Mouse (Mus musculus) WW6 (cell line): Measurements from ENCODE around the gene Wdr63.

Source experiments
- DNase-seq: peaks from one replicate; pipeline ENCODE4 v3.0.0-alpha.2; 2013; ENCODE audit warnings: low read depth, low spot score

Wdr63 gene

DNA sequence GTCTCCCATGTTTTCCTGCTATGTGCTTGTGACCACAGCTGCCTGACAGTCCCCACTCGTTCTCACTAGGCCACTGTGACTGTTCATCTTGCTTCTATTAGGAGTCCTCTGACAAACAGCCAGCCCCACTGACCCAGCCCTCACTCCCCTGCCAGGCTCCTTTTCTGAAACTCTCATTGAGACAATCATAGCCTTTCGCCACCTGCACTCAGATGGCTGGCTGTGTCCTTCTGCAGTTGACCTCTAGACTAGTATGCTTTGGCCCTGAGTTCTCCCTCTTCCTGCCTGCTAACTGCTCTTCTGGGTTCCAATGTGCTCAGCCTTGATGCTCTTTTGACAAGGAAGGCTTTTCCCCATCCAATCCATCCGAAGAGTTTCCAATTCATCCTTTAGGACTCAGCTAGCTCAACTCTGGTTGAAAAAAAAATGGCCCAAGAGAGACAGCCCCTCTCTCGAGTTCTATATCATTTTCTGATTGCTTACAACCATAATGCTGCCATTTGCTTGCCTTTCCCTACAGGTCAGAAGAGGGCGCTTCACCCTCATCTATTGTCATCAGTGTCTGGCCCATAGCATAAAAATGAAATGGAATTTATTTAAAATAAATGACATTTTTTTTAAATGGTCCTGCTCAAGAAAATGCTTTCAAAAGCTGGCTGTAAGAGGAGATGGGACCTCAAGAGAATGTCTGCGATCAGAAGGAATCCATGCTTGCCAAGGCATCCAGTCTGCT is 54.7 kb downstream of the Wdr63 start:
- no peak for DNase-seq

DNA sequence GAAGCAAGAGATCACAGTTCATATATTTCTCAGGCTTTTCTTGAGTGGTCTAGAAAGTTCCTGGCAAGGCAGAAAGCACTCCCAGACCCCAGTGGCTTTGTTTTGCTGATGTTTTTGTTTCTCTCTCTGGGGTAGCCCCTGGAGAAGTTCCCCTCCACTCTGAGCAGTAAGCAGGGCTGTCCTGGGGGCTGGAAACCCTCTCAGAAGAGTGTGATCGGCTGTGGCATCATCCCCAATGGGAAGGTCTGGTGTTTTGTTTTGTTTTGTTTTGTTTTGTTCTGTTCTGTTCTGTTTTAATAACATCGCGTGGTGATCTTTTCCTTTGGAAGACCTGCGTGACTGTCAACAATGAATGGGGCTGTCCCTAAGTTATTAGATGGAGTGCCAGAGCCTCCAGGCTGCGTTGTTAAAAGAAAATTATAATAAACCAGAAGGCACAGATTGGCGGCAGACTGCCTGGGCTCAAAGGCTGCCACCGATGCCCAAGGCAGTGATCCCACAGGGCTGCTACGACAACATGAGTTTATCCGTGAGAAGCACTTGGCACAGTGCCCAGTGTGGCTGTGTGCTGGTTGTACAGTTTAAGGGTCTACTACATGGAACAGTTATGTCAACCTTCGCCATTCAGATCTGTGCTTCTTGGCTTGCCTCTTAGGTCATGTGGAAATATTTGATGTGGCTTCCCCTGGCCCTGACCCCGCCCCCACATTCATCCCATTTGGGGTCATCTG is 56.5 kb downstream of the Wdr63 start:
- DNase-seq: no peak

DNA sequence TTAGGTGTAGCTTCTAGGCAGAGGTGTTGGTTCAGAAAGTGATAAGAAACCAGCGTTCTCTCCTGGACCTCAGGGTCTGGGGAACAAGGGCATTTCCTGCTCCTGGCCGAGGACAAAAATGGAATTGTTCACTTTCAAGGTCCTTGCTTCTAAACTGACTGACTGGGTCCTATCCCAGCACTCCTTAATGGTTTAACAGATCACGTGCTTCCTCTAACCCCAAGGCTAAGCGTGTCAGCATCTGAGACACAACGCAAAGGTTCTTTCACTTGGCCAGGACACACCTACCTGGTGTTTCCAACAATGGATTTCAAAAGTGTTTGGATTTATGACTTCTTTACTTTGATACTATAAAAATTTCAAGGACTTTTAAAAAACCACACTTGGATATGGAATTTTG is 58.0 kb downstream of the Wdr63 start:
- no peak for DNase-seq

DNA sequence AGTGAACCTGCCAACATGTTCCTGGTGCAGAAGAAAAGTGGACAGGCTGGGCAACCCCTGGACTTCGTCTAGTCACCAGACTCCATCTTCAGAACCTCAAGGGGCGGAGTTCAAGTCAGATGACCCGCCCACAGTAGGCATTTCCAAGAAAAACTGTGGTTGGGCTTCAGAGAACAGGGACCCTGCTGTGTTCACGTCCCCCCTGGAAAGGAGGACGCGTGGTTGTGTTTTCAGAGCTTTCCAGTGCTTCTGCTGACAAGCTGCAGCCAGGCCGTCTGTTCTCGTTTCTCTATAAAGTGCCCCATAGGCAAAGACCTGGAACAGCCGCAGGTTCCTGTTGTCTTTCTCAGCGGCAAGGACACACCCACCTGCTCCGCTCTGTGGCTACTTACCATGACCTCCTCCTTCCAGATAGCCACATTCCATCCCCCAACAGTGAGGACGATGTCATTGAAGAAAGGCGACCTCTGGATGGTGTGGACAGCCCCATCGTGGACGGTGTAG is 60.2 kb downstream of the Wdr63 start:
- DNase-seq: peak; percentile 26

DNA sequence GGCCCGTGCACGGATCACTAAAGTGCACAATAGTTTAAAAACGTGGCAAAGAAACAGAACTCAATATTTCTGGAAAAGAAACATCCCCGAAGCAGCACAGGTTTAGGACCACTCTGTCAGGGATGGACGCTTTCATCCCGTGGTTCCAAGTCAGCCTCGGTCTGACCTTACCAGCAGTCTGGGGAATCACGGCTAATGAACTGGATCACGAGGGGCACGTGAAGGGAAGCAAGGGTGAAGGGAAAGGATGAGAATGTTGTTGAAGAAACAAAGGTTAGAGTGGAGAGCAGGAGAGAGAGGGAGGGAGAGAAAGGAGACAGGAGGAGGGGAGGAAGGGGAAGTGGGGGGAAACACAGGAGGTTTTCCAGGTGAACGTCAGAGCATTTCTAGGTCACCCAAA is 61.9 kb downstream of the Wdr63 start:
- DNase-seq: no peak

DNA sequence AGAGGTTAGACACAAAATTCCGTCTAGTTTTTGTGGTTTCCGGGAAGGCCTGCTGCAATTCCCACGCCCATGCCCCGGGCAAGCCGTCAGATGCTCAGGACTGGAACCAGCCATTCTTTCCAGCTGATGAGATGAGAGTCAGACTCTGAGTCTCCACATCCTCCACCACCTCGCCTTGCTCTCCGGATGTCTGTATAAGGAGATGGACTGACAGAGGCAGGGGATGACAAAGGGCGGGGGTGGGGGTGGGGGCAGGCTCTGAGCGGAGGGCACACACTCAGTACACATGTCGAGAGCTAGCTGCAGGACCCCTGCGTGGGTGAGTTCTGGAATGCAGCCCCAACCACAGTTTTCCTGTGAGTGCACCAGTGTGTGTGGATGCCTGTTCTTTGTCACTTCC is 63.0 kb downstream of the Wdr63 start:
- DNase-seq: no peak

DNA sequence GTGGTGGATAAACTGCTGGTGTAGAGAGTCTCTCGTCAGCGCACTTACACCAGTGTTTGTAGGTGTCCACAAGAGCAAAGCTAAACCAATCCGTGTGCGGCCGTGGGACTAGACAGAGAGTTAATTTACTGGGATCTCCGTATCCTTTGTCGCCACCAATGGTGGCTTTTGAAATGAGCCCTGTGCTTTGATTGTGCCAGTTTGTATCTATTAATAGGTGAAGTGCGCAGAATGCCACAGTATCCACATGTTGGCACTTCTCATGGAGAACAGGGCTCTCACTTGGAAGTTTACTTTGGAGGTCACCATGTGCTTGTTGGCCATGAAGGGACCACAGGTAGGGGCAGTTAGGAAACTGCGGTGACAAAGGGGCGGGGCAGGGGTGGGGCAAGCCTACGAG is 66.5 kb downstream of the Wdr63 start:
- no peak for DNase-seq

DNA sequence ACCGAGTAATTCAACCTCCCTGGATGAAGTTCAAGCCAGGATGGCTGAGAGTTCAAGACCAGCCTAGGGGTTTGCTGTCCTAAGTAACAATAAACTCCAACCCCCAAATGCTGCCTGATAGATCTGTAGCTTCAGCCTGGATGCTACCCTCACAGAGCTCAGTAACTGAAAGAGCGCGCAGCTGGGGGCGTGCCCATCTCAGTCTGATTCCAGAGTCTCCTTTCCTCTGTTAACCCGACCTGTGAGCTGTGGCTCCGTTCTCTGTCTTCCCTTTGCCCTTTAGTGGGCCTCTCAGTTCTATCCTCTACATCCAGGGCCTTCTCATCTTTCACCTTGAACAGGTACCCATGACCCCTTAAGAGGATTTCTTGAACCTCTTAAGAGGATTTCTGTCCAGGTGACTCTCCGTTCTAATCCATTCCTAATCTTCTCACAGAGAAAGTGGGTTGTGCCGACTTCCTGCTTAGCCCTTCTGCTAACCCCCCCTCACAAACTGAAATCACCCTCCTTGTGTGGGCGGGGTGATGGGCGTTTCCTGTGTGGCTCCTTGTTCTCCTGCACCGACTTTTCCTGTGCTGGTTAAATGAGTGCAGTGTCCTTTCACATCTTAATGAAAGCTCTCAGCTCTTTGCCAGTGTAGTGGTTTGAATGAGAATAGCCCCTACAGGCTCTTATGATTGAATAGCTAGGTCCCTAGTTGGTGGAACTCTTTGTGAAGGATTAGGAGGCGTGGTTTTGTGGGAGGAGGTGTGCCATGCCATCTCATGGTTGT is 68.6 kb downstream of the Wdr63 start:
- no peak for DNase-seq

DNA sequence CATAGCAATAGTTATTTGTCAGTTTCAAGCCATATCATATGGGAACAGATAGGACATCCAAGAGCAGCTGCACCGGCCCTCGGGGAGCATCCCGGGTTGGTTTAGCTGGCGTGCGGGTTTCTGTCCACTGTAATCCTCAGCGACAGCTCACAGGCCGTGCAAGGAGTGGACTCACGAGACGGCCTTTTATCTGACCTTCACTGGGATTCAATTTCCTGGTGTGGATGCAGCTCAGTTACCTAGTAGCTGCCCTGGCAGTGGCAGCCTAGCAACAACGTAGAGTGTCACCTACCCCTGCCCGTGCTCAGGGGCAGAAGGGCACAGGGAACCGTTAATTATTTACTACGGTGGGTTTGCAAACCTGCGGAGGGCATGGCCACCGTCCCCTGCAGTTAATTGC is 70.0 kb downstream of the Wdr63 start:
- DNase-seq: no peak

DNA sequence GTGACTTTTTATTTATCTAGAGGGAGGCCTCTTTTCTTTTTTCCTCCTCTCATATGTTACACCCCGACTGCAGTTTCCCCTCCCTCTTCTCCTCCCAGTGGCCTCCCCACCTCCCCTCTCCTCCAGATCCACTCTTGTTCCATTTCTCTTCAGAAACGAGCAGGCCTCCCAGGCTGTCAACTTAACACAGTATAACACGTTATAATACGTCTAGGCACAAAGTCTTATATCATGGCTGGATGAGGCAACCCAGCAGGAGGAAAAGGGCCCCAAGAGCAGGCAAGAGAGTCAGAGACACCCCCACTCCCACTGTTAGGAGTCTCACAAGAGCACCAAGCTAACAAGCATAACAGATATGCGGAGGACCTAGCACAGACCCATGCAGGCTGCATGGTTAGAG is 75.0 kb downstream of the Wdr63 start:
- DNase-seq: no peak

DNA sequence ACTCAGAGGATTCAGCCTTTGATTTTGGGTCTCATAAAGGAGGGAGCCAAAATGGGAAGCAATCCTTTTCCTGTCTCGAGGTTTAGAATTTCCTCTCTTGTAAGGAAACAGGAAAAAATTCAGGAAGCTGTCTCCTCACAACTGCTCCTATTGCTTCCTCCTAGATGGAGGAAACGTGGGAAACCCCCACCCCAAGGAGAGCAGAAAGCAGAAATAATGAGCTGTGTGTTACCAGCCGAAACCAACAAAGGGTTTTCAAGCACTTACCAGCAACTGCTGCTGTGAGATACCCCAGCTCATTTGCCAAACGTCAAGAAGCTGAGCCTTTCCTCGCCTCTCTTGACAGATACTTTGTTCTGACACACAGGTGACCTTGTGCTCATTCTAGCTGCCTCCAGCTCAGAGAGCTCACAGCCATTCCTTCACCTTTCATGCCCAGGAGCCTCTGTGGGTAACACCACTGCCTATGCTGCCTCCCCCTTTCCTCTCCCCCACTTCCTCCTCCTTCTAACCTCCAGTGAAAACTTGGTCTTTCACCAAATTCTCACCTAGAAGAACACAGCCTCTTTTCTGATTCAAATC is 77.6 kb downstream of the Wdr63 start:
- DNase-seq: no peak

DNA sequence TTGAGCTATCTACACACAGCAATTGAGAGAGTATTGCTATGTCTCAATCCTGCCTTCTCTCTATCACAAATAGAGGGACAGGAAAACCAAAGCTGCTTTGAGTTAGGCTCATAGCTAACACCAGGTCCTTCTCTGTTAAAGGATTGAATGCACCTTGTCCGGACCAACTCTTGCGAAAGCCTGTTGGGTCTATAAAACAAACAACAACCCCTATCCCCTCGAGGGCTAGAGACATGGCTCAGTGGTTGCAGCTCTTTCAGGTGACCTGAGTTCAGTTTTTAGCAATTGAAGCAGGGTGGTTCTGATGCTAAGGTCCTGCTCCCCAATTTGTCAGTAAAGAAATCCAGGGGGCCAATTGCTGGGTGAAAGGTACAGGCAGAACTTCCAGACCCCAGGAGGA is 78.7 kb downstream of the Wdr63 start:
- DNase-seq: no peak

DNA sequence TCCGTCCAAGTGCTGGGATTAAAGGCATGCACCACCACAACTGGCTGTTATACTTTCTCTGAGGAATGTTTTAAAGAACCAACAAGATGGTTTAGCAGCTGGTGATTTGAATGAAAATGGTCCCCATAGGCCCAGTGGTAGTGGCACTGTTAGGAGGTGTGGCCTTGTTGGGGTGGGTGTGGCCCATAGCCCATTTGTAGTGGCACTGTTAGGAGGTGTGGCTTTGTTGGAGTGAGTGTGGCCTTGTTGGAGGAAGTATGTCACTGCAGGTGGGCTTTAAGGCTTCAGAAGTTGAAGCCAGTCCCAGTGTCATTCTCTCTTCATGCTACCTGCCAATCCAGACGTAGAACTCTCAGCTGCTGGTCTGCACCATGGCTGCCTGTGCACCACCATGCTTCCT is 79.5 kb downstream of the Wdr63 start:
- peak; percentile 18 for DNase-seq

DNA sequence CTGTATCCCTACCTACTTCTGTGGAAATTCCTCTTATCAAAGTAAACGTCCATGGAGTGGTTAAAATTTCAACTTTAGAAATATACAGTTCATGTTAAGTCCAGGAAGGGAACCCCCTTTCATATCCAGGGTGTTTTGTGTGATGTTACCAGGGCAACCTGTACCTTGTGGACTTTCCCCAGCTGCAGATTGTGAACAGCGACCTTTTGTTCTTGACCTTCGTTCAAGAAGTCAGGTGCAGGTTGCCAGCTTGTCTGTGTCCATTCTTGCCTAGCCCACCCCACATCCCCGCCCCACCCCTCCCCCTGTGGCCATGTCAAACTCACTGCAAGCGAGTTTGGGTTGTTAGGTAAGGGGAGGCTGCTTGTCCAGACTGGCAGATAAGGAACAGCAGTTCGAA is 80.8 kb downstream of the Wdr63 start:
- no peak for DNase-seq

DNA sequence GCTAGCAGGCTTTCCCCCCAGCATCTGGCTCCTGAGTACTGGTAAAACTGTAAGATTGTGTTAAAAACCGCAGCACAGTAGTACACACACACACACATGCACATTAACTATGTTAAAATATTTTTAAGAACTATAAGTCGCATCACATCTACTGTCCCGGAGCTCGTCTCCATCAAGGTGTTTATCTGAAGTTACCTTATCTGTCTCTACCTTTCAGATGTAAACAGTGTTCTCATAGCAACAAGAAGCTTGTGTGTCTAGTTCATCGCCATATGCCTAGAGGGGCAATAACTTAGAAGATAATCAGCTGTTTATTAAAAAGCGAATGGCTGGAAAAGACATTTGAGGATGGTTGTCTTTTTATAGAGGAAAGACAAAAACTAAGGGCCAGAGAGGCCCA is 82.4 kb downstream of the Wdr63 start:
- no peak for DNase-seq

DNA sequence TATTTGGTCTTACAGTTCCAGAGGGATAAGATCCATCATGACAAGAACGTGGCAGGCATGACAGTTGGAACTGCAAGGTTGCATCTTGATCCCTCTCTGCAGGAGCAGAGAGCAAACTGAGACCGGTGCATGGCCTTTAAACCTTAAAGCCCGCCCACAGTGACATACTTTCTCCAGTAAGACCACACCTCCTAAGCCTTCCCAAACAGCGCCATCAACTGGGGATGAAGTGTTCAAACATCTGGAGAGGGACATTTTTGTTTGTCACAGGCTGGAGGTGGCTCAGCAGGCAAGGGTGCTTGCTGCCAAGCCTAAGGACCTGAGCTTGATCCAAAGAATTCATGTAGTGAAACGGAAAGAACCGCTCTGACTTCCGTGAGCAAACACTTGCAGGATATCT is 83.2 kb downstream of the Wdr63 start:
- DNase-seq: peak; percentile 31

DNA sequence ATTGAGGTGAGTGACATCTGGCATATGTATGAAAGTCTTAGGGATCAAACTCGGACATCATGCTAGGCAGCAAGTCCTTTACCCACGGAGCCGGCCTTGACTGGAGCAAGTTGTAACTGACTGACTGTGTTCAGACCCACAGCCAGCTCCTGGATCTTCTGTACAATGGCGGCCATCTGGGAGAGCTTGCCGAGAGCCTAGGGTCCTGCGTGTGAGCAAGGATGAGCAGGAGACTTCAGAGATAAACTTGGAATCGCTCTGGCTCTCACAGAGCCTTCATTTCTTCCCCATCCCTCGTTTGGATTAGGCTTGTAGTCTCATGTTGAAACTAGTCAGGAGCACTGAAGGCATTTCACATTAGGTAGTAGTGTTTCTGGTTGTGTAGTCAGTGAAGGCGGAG is 85.7 kb downstream of the Wdr63 start:
- no peak for DNase-seq

DNA sequence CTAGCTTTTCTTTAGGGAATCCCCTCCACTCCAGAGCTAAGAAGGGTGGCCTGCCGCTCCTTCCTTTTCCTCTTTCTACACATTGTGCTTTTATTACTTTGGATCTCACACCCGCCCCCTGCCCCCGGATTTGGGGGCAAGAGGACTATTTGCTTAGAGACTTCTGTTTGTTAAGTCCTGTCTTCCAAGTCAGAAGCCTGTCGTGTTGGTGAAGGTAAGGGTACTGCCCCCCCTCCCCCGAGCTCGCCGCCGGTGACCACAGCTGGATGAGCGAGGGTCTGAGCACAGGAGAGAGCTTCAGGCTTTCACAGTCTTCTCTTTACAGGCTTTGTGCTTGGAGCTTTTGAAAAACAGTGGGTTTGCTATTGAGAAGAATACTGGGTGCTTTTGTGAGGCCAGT is 90.4 kb downstream of the Wdr63 start:
- no peak for DNase-seq

DNA sequence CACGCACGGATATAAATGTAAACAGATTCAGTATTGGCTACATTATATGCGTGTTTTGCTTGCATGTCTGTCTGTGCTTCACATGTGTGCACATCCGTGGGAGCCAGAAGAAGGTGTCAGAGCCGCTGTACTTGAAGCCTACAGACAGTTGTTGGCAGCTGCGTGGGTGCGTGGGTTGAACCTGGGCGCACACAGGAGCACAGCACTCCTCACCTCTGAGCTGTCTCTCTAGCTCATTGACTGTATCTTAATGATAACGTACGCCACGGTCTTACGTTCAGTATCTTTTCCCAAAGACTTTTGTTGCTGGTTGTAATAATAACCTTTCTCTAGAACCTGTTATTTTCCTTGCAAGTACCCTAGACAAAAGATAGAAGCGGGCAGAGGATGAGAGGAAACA is 91.0 kb downstream of the Wdr63 start:
- no peak for DNase-seq

DNA sequence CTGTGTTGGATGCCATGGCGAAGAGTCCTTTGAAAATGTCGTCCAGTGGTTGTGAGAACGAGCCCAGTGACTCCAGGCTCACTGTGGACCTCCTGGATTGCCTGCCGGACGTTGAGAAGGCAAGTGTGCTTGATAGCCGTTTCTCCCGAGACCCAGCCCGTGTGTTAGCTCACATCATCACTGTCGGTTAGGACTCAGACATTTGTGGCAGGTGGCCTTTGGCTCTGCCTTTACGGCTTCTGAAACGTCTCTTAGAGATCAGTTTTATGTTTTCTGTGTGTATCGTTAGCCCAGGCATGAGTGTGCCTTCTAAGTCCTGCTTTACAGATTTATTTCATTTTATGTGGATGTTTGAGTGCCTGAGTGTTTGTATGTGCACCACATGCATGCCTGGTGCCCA is 93.6 kb downstream of the Wdr63 start:
- no peak for DNase-seq

DNA sequence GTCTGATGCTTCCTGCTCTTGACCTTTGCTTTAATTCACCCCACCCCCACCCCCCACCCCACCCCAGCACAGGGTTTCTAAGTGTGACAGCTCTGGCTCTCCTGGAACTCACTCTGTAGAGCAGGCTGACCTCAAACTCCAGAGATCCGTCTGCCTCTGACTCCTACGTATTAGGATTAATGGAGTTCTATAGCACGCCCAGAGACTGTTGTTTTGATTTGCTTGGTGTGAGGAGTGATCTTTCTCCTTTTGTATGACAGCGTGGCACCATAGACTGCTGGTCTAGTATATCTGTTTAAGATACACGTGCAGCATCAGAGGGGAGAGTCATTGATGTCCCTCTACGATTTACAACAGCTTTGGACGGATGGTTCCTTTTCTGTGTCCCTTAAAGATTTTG is 94.4 kb downstream of the Wdr63 start:
- no peak for DNase-seq

DNA sequence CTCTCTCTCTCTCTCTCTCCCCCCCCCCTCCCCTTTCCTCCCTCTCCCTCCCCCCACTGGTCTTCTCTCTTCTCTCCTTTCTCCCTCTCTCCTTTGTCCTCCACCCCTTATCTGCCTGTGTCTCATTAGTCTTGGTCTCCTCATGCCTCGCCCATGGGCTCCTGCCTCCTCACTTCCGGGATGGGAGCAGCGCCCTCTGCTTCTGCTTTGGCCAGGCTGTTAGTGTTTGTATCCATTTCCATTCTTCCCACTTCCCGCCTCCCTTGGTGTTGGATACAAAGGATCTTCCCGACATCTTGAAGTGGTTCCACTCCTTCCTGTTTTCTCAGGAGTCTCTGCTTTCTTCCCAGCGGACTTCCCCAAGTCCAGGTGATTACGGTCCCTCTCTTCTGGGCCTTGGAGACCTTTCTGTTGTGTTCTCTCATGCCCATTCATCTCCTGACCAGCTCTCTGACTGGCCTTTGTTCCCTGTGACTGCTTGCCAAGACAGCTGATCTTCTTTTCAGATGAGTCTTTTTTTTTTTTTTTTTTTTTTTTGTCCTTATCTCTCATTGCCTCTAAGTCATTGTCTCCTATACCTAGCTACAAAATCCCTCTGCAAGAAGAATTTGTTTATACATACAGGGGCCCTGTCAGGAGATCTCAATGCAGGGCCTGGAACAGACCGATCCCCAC is 96.2 kb downstream of the Wdr63 start:
- no peak for DNase-seq
